Mouse (Mus musculus): ENCODE results near the gene Marveld1.
A peak's percentile ranks its signal among the peaks of the same experiment; 100 is the strongest.

The Marveld1 gene

GRCm38 (mm10) chr19:42170025-42170969 lies 23.1 kb downstream of the Marveld1 start:
- DNase-seq, result peak; percentile 97

DNA sequence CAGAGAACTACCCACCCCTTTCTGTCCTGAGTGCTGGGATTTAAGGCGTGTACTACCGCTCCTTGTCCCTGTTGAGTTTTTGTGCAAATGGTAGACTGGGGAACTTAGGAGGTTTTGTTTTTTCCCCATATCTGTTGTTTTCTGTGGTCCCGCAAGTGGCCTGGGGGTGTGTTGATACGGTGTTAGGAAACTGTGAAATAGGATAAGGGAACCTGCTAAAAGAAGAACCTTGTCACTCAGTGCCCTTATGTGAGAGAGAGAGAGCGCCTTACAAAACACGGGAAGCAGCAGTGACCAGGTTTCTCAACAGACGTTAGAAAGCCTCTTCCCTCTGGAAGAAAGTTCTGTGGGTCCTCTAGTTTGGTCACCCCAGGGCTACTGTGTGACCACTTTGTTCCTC lies 29.6 kb downstream of the Marveld1 start:
- DNase-seq, result peak; percentile 34

DNA sequence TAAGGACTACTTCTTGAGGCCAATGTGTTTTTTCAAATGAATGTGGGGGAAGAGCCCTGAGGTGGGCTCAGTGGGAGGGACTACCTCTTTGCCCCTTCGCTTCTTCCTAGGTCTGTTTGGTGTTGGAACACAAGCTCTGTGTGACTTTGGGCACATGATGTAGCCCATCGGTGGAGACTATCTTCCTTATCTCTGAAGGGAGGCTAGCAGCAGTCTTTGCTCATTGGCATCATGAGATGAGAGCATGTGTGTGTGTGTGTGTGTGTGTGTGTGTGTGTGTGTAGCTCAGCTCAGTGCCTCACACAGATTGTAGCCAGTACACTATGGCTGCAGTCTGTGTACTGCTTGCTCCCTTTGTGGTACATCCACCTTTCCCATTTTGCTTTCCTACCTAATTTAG lies 30.3 kb downstream of the Marveld1 start:
- no peak for DNase-seq

DNA sequence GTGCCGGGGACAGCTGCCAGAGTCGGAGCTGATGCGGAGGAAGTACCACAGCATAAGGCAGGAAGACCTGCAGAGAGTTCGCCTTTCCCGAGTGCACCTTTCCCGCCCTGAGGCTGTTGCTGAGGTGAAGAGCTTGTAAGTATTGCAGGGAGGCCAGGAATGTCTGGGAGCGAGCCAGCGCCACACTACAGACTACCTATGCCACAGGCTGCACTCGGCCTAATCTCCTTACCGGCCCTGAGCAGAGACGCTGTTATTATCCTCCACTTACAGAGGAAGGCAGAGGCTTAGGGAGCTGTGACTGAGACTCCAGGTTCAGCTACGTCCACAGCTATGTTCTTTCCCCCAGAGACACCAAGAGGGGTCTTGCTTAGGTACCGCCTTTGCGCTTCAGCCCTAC lies 32.2 kb downstream of the Marveld1 start:
- no peak for DNase-seq

DNA sequence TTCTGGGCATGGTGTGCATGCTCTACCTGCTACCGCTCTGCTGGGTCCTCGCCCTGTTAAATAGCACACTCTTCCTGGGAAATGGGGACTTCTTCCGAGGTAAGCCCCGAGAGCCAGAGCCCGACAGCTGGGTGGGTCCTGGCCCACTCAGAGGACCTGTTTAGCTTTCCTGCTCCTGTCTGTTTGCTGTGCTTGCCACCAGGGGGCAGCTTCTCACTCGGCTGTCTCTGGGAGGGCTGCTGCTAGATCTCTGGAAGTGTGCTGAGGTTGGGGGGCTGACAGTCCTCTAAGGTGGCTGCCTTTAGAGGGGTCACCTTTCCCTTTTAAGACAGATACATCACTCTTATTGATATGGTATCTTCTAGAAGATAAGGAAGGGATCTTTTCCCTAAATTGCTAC lies 35.5 kb downstream of the Marveld1 start:
- no peak for DNase-seq

GRCm38 (mm10) chr19:42189735-42190134 lies 42.5 kb downstream of the Marveld1 start:
- DNase-seq, result no peak

GRCm38 (mm10) chr19:42190494-42190893 lies 43.3 kb downstream of the Marveld1 start:
- DNase-seq, result peak; percentile 60

DNA sequence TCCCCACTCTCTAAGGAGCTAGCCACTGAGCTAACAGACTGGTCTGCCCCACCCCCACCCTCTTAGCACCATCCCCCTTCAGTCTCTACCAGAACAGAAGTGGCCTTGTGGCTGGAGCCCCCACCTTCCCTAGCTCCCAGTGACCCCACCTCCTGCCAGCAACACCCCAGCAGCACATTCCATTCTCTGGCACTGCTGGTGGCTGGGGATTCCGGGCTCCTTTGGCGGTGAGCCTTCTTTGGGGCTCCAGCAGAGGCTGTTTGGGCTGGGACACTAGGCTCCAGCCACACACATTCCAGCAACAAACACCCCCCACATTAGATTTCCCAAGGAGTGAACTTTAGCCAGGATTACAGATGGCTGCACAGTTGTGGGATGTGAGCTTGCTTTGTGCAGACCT lies 46.1 kb downstream of the Marveld1 start:
- DNase-seq, result no peak

GRCm38 (mm10) chr19:42196378-42196777 lies 49.2 kb downstream of the Marveld1 start:
- DNase-seq, result no peak

DNA sequence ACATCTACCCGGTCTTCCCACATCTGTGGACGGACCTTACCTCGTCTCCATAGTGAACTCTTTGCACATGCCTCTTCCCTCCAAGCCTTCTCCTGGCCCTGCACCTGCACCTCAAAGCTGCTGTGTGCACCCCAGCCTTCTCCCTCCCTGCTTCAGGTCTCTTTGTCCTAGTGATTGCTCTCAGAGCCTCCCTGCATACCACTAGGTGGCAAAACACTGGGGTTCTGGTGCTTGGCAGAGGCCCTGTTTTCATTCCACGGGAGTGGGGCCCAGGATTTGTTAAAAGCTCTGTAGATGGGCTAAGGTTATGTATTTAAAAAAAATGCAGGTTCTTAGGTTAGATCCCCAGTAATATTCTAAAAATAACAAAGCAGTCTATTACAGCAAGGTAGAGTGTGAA lies 49.9 kb downstream of the Marveld1 start:
- no peak for DNase-seq

- no peak for DNase-seq
These were observed 50.8 kb downstream of the Marveld1 start for GRCm38 (mm10) chr19:42198026-42198425.
